Comparison of ENCODE assay signal across 17 mouse cellular contexts in the genomic region with DNA sequence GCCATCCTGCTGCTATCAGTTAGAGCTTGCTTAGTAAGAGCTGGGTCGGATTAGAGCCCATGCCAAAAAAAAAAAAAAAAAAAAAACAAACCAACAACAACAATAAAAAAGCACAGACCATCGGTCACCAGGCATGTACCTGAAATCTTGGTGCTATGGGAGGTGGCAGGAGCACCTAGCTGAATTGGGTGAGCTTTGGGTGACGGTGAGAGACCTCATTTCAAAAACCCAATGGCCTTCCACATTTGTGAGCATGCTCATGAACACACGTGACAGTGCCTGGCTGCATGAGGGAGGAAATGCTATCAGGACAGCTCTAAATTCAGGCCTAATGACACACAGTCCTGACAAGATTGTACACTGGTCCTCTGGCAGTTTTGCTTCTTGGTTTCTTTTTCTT. TPM values are rescaled to one million over a fixed set of nuclear protein-coding genes. Genes with fewer than 3 reads are reported as not detected.
"Had no signal": no experiment of that assay in that cellular context is flagged by ENCODE, and none has a peak within 500 bp of the region (broad histone marks: within the 10 kb centered on the region; RNA-seq: fewer than 3 reads in every experiment).

No protein-coding gene starts in this region.

- H3K4me2 ChIP-seq: limb, embryonic 13.5 days; liver, embryonic 12.5 days; midbrain, embryonic 13.5 days; neural tube, embryonic 13.5 days had no signal

- DNase-seq: kidney, adult 11 months; kidney, postnatal 25 days; left cerebral cortex, postnatal 4 days; lung, adult 18-20 months; retina, postnatal 1 day; right cerebral cortex, postnatal 4 days; spleen, adult 18-20 months had no signal

- H3K27me3 ChIP-seq: limb, embryonic 13.5 days; liver, embryonic 12.5 days; midbrain, embryonic 13.5 days; neural tube, embryonic 13.5 days had no signal

- H3K4me3 ChIP-seq: layer of hippocampus, adult 2 months; limb, embryonic 13.5 days; liver, embryonic 12.5 days; midbrain, embryonic 13.5 days; neural tube, embryonic 13.5 days had no signal

- H3K9ac ChIP-seq: limb, embryonic 13.5 days; liver, embryonic 12.5 days; midbrain, embryonic 13.5 days; neural tube, embryonic 13.5 days had no signal

- ATAC-seq: inflammation-experienced regulatory T-cells, adult 6 months; liver, embryonic 12.5 days; midbrain, embryonic 13.5 days had no signal

- H3K27ac ChIP-seq: layer of hippocampus, adult 2 months; limb, embryonic 13.5 days; liver, embryonic 12.5 days; midbrain, embryonic 13.5 days; neural tube, embryonic 13.5 days had no signal

- H3K9me3 ChIP-seq: limb, embryonic 13.5 days; liver, embryonic 12.5 days; midbrain, embryonic 13.5 days; neural tube, embryonic 13.5 days had no signal

- H3K4me1 ChIP-seq: midbrain, embryonic 13.5 days had no signal

RNA-seq across cellular contexts. Expression of gene Cort, which starts 21.5 kb away (rescaled TPM):
- total RNA-seq: megakaryocyte-erythroid progenitor cell, adult 5-6 weeks; monocyte, adult 5-6 weeks had no signal
- polyA plus RNA-seq: kidney, embryonic 14.5 days; liver, embryonic 12.5 days; lung, embryonic 16.5 days; neural tube, embryonic 13.5 days had no signal
